Mouse (Mus musculus): Measurements from ENCODE around the gene BC005624.

GRCm38 (mm10) chr2:31007208-31007607 is 25.2 kb upstream of the BC005624 start:
- TF ChIP-seq CTCF (IDR thresholded peaks at IDR 0.05; ENCODE audit: extremely low read depth, insufficient read depth, insufficient read length, insufficient replicate concordance) (no peak), POLR2A (IDR thresholded peaks at IDR 0.05; ENCODE audit: low read depth, low read length) (no peak)

Data from spleen, adult 2 months (tissue).